Mouse (Mus musculus) neural tube, embryonic 10.5 days (tissue): ENCODE data around the gene Kcnj2.

Experiments
- DNase-seq: peaks from one replicate; pipeline ENCODE4 v3.0.0-alpha.2; 2017; ENCODE audit warnings: low spot score; ENCODE audit errors: extremely low spot score

Kcnj2 gene

GRCm38 (mm10) chr11:111088812-111089211, 22.8 kb downstream of the Kcnj2 start:
- peak; percentile 28 for DNase-seq

GRCm38 (mm10) chr11:111091117-111091516, 25.2 kb downstream of the Kcnj2 start:
- DNase-seq: no peak

DNA sequence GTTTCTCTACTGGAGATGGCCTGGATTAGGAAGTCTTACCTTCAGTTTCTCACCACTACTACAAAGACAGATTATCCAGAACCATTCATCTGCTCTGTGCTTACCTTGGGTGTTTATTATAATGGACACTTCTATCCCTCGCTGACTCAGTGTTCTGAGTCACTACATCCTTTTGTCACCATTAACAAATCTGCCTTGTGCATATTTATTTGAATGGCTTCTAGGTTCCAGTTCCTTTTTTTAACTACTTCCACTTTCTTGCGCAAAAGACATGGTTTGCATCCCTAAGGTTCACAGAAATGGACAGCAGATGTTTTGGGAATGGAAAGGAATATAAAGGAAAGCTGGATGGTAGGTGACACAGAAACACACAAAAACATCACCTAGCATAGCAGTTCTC, 27.0 kb downstream of the Kcnj2 start:
- no peak for DNase-seq

DNA sequence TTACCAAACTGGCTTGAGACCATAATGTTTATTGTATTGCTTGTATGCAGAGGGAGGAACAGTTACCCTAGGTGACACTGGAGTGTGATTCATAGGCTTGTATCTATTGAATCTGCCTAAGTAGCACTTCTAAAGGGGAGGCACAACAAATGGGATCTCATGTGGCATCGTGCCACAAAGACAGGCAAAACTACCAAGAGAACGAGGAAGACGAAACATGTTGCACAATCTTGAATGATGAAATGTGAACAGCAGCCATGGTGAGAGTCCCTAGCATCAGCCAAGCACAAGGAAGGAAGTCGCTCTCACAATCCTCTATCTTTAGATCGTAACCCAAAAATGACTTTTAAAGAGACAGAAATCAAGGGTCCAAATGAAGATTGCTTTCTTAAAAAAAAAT, 30.6 kb downstream of the Kcnj2 start:
- no peak for DNase-seq

- DNase-seq: no peak
Measured at GRCm38 (mm10) chr11:111100131-111100530, 34.2 kb downstream of the Kcnj2 start.

DNA sequence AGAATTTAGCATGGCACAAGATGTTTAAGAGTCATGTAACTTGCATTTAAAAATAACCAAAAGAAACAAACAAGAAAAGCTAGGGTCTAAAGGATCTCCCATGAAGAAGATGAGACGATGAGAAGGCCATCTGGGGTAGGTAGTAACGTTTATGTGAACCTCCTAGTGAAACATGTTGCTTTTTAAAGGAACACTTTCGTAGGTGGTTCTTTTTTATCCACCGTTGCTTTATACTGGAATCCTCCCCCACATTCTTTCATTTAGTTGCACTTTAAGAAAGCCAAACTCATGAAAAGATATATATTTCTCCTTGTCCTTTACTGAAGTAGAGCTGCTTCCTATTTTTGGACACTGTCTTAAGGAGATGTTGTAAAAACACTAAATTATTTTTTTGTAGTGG, 34.7 kb downstream of the Kcnj2 start:
- DNase-seq: no peak

GRCm38 (mm10) chr11:111101620-111102176, 35.7 kb downstream of the Kcnj2 start:
- no peak for DNase-seq

GRCm38 (mm10) chr11:111104422-111104821, 38.5 kb downstream of the Kcnj2 start:
- no peak for DNase-seq

DNA sequence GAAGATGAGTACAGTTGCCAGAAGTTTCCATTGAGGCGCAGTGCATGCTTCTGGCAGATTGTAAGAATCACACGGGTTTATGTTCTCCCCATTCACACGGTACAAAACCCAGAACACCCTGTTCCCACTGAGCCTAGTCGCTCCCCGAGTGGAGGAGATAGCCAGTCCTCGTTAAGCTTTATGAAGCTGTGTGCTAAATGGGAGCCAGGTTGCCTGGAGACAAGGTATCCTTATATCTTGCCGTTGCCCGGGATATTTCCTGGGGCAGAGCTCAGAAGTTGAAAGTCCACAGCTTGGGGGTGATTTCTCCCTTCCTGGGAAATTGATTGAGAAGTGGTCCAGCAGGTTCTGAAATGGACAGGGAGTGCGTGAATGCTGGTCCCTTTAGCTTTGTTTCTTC, 42.2 kb downstream of the Kcnj2 start:
- no peak for DNase-seq

GRCm38 (mm10) chr11:111121514-111121913, 55.5 kb downstream of the Kcnj2 start:
- DNase-seq: no peak

DNA sequence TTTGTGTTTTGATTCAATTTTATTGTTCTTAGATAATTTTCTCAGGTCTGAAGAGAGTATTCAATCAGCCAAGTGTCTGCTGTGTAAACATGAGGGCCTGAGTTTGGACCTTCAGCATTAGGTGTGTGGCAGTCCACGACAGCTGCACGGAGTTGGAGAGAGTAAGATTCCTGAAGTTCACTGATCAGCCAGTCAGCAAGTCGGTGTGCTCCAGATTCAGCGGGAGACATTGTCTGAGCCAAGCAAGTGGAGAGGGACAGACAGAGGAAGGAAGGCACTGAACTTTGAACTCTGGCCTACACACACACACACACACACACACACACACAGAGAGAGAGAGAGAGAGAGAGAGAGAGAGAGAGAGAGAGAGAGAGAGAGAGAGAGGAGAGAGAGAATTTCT, 57.4 kb downstream of the Kcnj2 start:
- DNase-seq: no peak

- DNase-seq: no peak
Measured at GRCm38 (mm10) chr11:111125963-111126362, 60.0 kb downstream of the Kcnj2 start.
